Mouse (Mus musculus) limb, embryonic 14.5 days (tissue): ENCODE data around the gene Olfr1049. TPM values are rescaled to one million over a fixed set of nuclear protein-coding genes. Genes with fewer than 3 reads are reported as not detected.
"Not testable (repeated sequence)": the region's sequence is repeated elsewhere in the genome, so short reads cannot be mapped to it uniquely, and the experiment has no call there.

Experiments
- ATAC-seq: fragments of 200-750 bp; cut with Nextera tagmentation; 2 replicates; pipeline ENCODE4 v1.8.0; 2017; ENCODE audit warnings: low read depth, moderate number of reproducible peaks, moderate TSS enrichment; ENCODE audit not compliant: low FRiP score
- DNase-seq: peaks from one replicate; pipeline ENCODE4 v3.0.0-alpha.2; 2015; ENCODE audit warnings: low spot score
- H3K27ac ChIP-seq: fragments of 300-500 bp; sonication (generic); replicated peaks from 2 replicates; pipeline ENCODE4 v1.5.1; 2014; ENCODE audit warnings: low read depth, mild to moderate bottlenecking, low read length, moderate library complexity, mixed read lengths
- H3K27me3 ChIP-seq: fragments of 300-500 bp; sonication (generic); 2 replicates; pipeline ENCODE4 v1.6.1; 2014; ENCODE audit warnings: low read length, mixed read lengths; ENCODE audit not compliant: control insufficient read depth, insufficient read depth
- H3K36me3 ChIP-seq: fragments of 300-500 bp; sonication (generic); 2 replicates; pipeline ENCODE4 v1.6.1; 2014; ENCODE audit warnings: mild to moderate bottlenecking, low read length, moderate library complexity, mixed read lengths; ENCODE audit not compliant: control insufficient read depth, insufficient read depth
- H3K4me1 ChIP-seq: fragments of 300-500 bp; sonication (generic); 2 replicates; pipeline ENCODE4 v1.6.1; 2014; ENCODE audit warnings: antibody characterized with exemption, low read length, mixed read lengths; ENCODE audit not compliant: control insufficient read depth, insufficient read depth
- H3K4me2 ChIP-seq: fragments of 300-500 bp; sonication (generic); replicated peaks from 2 replicates; pipeline ENCODE4 v1.6.1; 2014; ENCODE audit warnings: low read depth, mild to moderate bottlenecking, low read length, moderate library complexity; ENCODE audit not compliant: severe bottlenecking
- H3K4me3 ChIP-seq: fragments of 300-500 bp; sonication (generic); replicated peaks from 2 replicates; pipeline ENCODE4 v1.5.1; 2014; ENCODE audit warnings: low read length
- H3K9ac ChIP-seq: fragments of 300-500 bp; sonication (generic); 2 replicates; pipeline ENCODE4 v1.6.1; 2014; ENCODE audit warnings: mild to moderate bottlenecking, low read depth, low read length, moderate library complexity; ENCODE audit not compliant: severe bottlenecking
- H3K9me3 ChIP-seq: fragments of 300-500 bp; sonication (generic); 2 replicates; pipeline ENCODE4 v1.6.1; 2016; ENCODE audit warnings: low read length; ENCODE audit not compliant: control insufficient read depth
- POLR2A ChIP-seq: fragments of 200-500 bp; IDR thresholded peaks from 2 replicates; pipeline ENCODE4 v1.8.0; 2012; ENCODE audit warnings: inconsistent platforms, mild to moderate bottlenecking, moderate library complexity, borderline replicate concordance; ENCODE audit not compliant: insufficient read depth, insufficient read length; ENCODE audit errors: extremely low read depth
- WGBS: fragments of 180-500 bp; shearing (Covaris S2); extraction: QIAGEN DNeasy Blood & Tissue Kit; methylation state at CpG from one replicate; pipeline ENCODE4 v1.1.7; 2014; 5-methylcytosine and 5-hydroxymethylcytosine counted together
- polyA plus RNA-seq, 2 experiments: library from polyadenylated mRNA; depleted of rRNA in 1 of 2; stranded (reverse) in 1 of 2; unstranded in 1 of 2; fragments of >200 nt; fragmentation: Nextera tagmentation in 1 of 2; extraction: Ambion mirVana in 1 of 2; gene quantifications; 2 replicates each; pipeline versions ENCODE4 v1.2.1 to v1.2.3; 2012 to 2014

Olfr1049 gene
- polyA plus RNA-seq (2012; rRNA removed) (not detected in 2 replicates), polyA plus RNA-seq (2014; fragmentation: Nextera tagmentation; extraction: Ambion mirVana) (not detected in 2 replicates)

DNA sequence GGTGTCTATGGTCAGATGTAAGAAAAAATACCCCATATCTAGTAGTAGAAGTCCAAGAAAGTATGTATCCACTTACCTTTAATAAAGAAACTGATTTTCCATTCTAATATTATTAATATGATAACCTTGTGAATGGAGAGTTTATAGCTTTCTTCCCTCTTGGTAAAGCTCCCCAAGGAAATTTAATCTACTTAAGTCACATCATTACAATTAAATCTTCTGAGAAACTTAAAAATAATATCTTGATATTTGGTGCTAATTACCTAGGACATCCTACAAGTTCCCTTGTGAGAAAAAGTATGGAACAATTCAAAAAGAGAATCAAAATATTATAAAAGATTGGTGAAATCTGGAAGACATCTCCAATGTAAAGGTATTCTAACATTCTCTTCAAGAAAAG is at the start of gene Olfr1049:
Gene Olfr1049, minus strand, starts transcription at position 101 of the 400 bp plus-strand sequence.
- not testable (repeated sequence) for H3K4me3 ChIP-seq, H3K9ac ChIP-seq, ATAC-seq, H3K27ac ChIP-seq, DNase-seq, H3K36me3 ChIP-seq, H3K4me1 ChIP-seq, H3K27me3 ChIP-seq, H3K9me3 ChIP-seq, H3K4me2 ChIP-seq

DNA sequence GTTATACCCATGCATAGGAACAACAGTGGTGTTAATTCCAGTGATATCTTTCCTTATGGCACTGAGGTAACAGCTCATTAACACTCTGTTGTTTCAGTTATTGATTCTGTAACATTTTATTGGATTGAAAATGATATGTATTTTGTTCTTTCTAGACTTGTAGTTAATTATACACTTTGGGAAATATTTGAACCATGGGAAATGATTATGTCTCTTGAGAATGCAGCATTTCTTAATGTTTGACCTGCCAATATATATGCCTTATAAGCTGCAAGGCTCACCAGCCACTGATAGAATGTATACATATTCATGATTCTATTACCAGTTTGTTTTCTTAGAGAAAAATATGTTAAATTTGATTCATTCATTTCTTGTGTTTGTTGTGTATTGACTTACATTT is 34.0 kb upstream of the Olfr1049 start, which contains the start of gene Olfr1052:
Gene Olfr1052, plus strand, starts transcription at position 301 of the 400 bp plus-strand sequence.
- Histone ChIP-seq H3K4me1 (no peaks in the 10 kb centered on the region), H3K4me3 (no peak within 1 kb of the TSS), H3K36me3 (no peaks in the 10 kb centered on the region), H3K27ac (no peak within 1 kb of the TSS), H3K9ac (no peak within 1 kb of the TSS), H3K4me2 (no peak within 1 kb of the TSS), H3K9me3 (no peaks in the 10 kb centered on the region), H3K27me3 (no peaks in the 10 kb centered on the region)
- ATAC-seq (no peak), DNase-seq (no peak)
- no peak for TF ChIP-seq POLR2A

DNA sequence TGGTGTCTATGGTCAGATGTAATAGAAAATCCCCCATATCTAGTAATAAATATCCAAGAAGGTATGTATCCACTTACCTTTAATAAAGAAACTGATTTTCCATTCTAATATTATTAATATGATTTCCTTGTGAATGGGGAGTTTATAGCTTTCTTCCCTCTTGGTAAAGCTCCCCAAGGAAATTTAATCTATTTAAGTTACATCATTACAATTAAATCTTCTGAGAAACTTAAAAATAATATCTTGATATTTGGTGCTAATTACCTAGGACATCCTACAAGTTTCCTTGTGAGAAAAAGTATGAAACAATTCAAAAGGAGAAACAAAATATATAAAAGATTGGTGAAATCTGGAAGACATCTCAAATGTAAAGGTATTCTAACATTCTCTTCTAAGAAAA is 20.9 kb upstream of the Olfr1049 start, which contains the start of gene Olfr1051:
Gene Olfr1051, minus strand, starts transcription at position 101 of the 400 bp plus-strand sequence.
- not testable (repeated sequence) for H3K27me3 ChIP-seq, H3K27ac ChIP-seq, DNase-seq, H3K4me3 ChIP-seq, H3K36me3 ChIP-seq, H3K4me1 ChIP-seq, H3K9me3 ChIP-seq, H3K9ac ChIP-seq, ATAC-seq, H3K4me2 ChIP-seq

DNA sequence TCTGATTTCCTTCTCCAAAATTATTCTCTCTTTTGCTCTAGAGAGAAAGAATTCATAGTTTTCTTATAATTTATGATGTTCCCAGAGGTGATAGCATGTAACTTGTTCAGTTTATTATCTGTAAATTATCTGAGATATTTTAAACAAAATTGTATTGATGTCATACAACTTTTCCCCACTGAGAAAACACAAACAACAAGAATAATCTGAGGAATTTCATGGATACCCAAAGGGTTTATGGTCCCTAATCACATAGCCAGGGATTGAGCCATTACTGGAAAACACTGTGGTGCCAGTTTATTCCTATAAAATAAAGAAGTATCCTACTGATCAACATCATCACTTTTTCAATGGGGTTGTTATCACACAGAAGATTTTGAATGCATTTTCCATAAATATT is 17.9 kb downstream of the Olfr1049 start, which contains the start of gene Olfr1048:
Gene Olfr1048, minus strand, starts transcription at position 101 of the 400 bp plus-strand sequence.
- no peak for TF ChIP-seq POLR2A
- Histone ChIP-seq H3K27ac (no peak within 1 kb of the TSS), H3K9ac (no peak within 1 kb of the TSS), H3K4me1 (no peaks in the 10 kb centered on the region), H3K27me3 (no peaks in the 10 kb centered on the region), H3K4me3 (no peak within 1 kb of the TSS), H3K36me3 (no peaks in the 10 kb centered on the region), H3K4me2 (no peak within 1 kb of the TSS), H3K9me3 (no peaks in the 10 kb centered on the region)
- ATAC-seq: no peak
- DNase-seq: no peak

DNA sequence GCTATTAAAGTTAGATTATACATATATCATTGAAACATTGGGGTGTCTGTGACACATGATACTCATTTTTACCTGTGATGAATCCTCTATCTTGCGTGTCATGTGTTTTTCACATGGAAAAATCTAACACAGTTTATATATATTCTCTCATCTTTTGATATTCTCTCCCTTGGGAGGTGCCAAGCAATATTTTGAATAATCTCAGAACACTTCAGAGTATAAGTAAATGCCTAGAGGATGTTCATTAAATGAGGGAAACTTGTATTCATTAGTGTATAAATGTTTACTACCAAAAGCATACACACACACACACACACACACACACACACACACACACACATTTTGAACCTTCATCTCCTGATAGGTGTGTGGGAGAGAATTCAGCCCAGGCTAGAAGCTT is 26.8 kb downstream of the Olfr1049 start, which contains the start of gene Olfr1047:
Gene Olfr1047, minus strand, starts transcription at position 101 of the 400 bp plus-strand sequence.
- DNase-seq (no peak), ATAC-seq (no peak)
- no peaks in the 10 kb centered on the region for H3K9me3 ChIP-seq
- no peaks in the 10 kb centered on the region for H3K4me1 ChIP-seq
- no peaks in the 10 kb centered on the region for H3K36me3 ChIP-seq
- no peaks in the 10 kb centered on the region for H3K27me3 ChIP-seq
- H3K9ac ChIP-seq: no peak within 1 kb of the TSS
- no peak within 1 kb of the TSS for H3K4me3 ChIP-seq
- WGBS: 89% methylated on average over 1 of the region's 1 CpGs
- no peak within 1 kb of the TSS for H3K27ac ChIP-seq
- TF ChIP-seq POLR2A: no peak
- no peak within 1 kb of the TSS for H3K4me2 ChIP-seq

DNA sequence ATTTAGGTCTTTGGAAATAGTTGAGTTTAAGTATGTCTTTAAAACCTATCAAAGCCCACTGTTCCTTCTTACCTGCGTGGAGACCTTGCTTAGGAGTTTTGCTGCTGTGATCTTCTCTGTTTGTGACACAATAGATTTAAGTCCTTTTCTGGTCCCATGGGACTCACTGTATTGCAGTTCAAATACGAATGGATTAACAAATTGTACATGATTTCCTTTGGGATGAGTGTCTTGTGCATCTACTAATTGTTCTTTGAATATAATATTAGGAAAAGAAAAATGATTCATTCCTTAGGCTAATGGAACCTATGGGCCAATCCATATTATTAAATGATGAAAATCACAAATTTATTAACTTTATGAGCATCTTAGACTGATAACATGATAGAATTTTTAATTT is 38.9 kb downstream of the Olfr1049 start, which contains the start of gene Olfr1046:
Gene Olfr1046, minus strand, starts transcription at position 101 of the 400 bp plus-strand sequence.
- H3K36me3 ChIP-seq: no peaks in the 10 kb centered on the region
- no peaks in the 10 kb centered on the region for H3K9me3 ChIP-seq
- H3K27ac ChIP-seq: no peak within 1 kb of the TSS
- H3K4me3 ChIP-seq: no peak within 1 kb of the TSS
- H3K27me3 ChIP-seq: no peaks in the 10 kb centered on the region
- no peaks in the 10 kb centered on the region for H3K4me1 ChIP-seq
- 70% methylated on average over 2 of the region's 2 CpGs for WGBS
- ATAC-seq: no peak
- no peak for TF ChIP-seq POLR2A
- DNase-seq: no peak
- no peak within 1 kb of the TSS for H3K4me2 ChIP-seq
- no peak within 1 kb of the TSS for H3K9ac ChIP-seq

Other genes with a start within 250 kb of the Olfr1049 start
- gene Olfr1033, start 237.7 kb downstream of the Olfr1049 start, polyA plus RNA-seq (2012; rRNA removed): 0.67 and 0.73 TPM in 2 replicates
- 0.39 and 1.1 TPM in 2 replicates for gene Olfr1033, start 237.7 kb downstream of the Olfr1049 start, polyA plus RNA-seq (2014; fragmentation: Nextera tagmentation; extraction: Ambion mirVana)
- gene Olfr1034, start 212.5 kb downstream of the Olfr1049 start, polyA plus RNA-seq (2012; rRNA removed): 0.12 and 0.13 TPM in 2 replicates
- gene Olfr1034, start 212.5 kb downstream of the Olfr1049 start, polyA plus RNA-seq (2014; fragmentation: Nextera tagmentation; extraction: Ambion mirVana): not detected in 2 replicates
- not detected in 2 replicates for gene Olfr1036, start 184.3 kb downstream of the Olfr1049 start, polyA plus RNA-seq (2012; rRNA removed)
- not detected in 2 replicates for gene Olfr1036, start 184.3 kb downstream of the Olfr1049 start, polyA plus RNA-seq (2014; fragmentation: Nextera tagmentation; extraction: Ambion mirVana)
- gene Olfr1037, start 170.9 kb downstream of the Olfr1049 start, polyA plus RNA-seq (2012; rRNA removed): not detected in 2 replicates
- gene Olfr1037, start 170.9 kb downstream of the Olfr1049 start, polyA plus RNA-seq (2014; fragmentation: Nextera tagmentation; extraction: Ambion mirVana): not detected in 2 replicates
- gene Olfr1039, start 122.4 kb downstream of the Olfr1049 start, polyA plus RNA-seq (2012; rRNA removed): not detected in 2 replicates
- not detected in 2 replicates for gene Olfr1039, start 122.4 kb downstream of the Olfr1049 start, polyA plus RNA-seq (2014; fragmentation: Nextera tagmentation; extraction: Ambion mirVana)
- not detected in 2 replicates for gene Olfr1040, start 111.6 kb downstream of the Olfr1049 start, polyA plus RNA-seq (2012; rRNA removed)
- not detected in 2 replicates for gene Olfr1040, start 111.6 kb downstream of the Olfr1049 start, polyA plus RNA-seq (2014; fragmentation: Nextera tagmentation; extraction: Ambion mirVana)
- not detected in 2 replicates for gene Olfr1042, start 96.5 kb downstream of the Olfr1049 start, polyA plus RNA-seq (2012; rRNA removed)
- gene Olfr1042, start 96.5 kb downstream of the Olfr1049 start, polyA plus RNA-seq (2014; fragmentation: Nextera tagmentation; extraction: Ambion mirVana): not detected in 2 replicates
- not detected in 2 replicates for gene Olfr1043, start 90.8 kb downstream of the Olfr1049 start, polyA plus RNA-seq (2012; rRNA removed)
- not detected in 2 replicates for gene Olfr1043, start 90.8 kb downstream of the Olfr1049 start, polyA plus RNA-seq (2014; fragmentation: Nextera tagmentation; extraction: Ambion mirVana)
- gene Olfr1044, start 80.5 kb downstream of the Olfr1049 start, polyA plus RNA-seq (2012; rRNA removed): not detected in 2 replicates
- not detected in 2 replicates for gene Olfr1044, start 80.5 kb downstream of the Olfr1049 start, polyA plus RNA-seq (2014; fragmentation: Nextera tagmentation; extraction: Ambion mirVana)
- gene Olfr52, start 72.6 kb downstream of the Olfr1049 start, polyA plus RNA-seq (2012; rRNA removed): not detected in 2 replicates
- gene Olfr52, start 72.6 kb downstream of the Olfr1049 start, polyA plus RNA-seq (2014; fragmentation: Nextera tagmentation; extraction: Ambion mirVana): not detected in 2 replicates
- not detected in 2 replicates for gene Olfr1045, start 55.3 kb downstream of the Olfr1049 start, polyA plus RNA-seq (2012; rRNA removed)
- gene Olfr1045, start 55.3 kb downstream of the Olfr1049 start, polyA plus RNA-seq (2014; fragmentation: Nextera tagmentation; extraction: Ambion mirVana): not detected in 2 replicates
- gene Olfr1046, start 39.0 kb downstream of the Olfr1049 start, polyA plus RNA-seq (2012; rRNA removed): not detected in 2 replicates
- not detected in 2 replicates for gene Olfr1046, start 39.0 kb downstream of the Olfr1049 start, polyA plus RNA-seq (2014; fragmentation: Nextera tagmentation; extraction: Ambion mirVana)
- not detected in 2 replicates for gene Olfr1047, start 26.9 kb downstream of the Olfr1049 start, polyA plus RNA-seq (2012; rRNA removed)
- not detected in 2 replicates for gene Olfr1047, start 26.9 kb downstream of the Olfr1049 start, polyA plus RNA-seq (2014; fragmentation: Nextera tagmentation; extraction: Ambion mirVana)
- not detected in 2 replicates for gene Olfr1048, start 18.0 kb downstream of the Olfr1049 start, polyA plus RNA-seq (2012; rRNA removed)
- not detected in 2 replicates for gene Olfr1048, start 18.0 kb downstream of the Olfr1049 start, polyA plus RNA-seq (2014; fragmentation: Nextera tagmentation; extraction: Ambion mirVana)
- gene Olfr1051, start 20.8 kb upstream of the Olfr1049 start, polyA plus RNA-seq (2012; rRNA removed): not detected in 2 replicates
- gene Olfr1051, start 20.8 kb upstream of the Olfr1049 start, polyA plus RNA-seq (2014; fragmentation: Nextera tagmentation; extraction: Ambion mirVana): not detected in 2 replicates
- gene Olfr1052, start 34.1 kb upstream of the Olfr1049 start, polyA plus RNA-seq (2012; rRNA removed): not detected in 2 replicates
- gene Olfr1052, start 34.1 kb upstream of the Olfr1049 start, polyA plus RNA-seq (2014; fragmentation: Nextera tagmentation; extraction: Ambion mirVana): not detected in 2 replicates
- not detected in 2 replicates for gene Olfr1053, start 57.0 kb upstream of the Olfr1049 start, polyA plus RNA-seq (2012; rRNA removed)
- not detected in 2 replicates for gene Olfr1053, start 57.0 kb upstream of the Olfr1049 start, polyA plus RNA-seq (2014; fragmentation: Nextera tagmentation; extraction: Ambion mirVana)
- gene Olfr1054, start 77.1 kb upstream of the Olfr1049 start, polyA plus RNA-seq (2012; rRNA removed): not detected in 2 replicates
- not detected in 2 replicates for gene Olfr1054, start 77.1 kb upstream of the Olfr1049 start, polyA plus RNA-seq (2014; fragmentation: Nextera tagmentation; extraction: Ambion mirVana)
- not detected in 2 replicates for gene Olfr1055, start 92.0 kb upstream of the Olfr1049 start, polyA plus RNA-seq (2012; rRNA removed)
- not detected in 2 replicates for gene Olfr1055, start 92.0 kb upstream of the Olfr1049 start, polyA plus RNA-seq (2014; fragmentation: Nextera tagmentation; extraction: Ambion mirVana)
- gene Olfr1056, start 104.1 kb upstream of the Olfr1049 start, polyA plus RNA-seq (2012; rRNA removed): not detected in 2 replicates
- not detected in 2 replicates for gene Olfr1056, start 104.1 kb upstream of the Olfr1049 start, polyA plus RNA-seq (2014; fragmentation: Nextera tagmentation; extraction: Ambion mirVana)
- gene Olfr1057, start 120.1 kb upstream of the Olfr1049 start, polyA plus RNA-seq (2012; rRNA removed): not detected in 2 replicates
- gene Olfr1057, start 120.1 kb upstream of the Olfr1049 start, polyA plus RNA-seq (2014; fragmentation: Nextera tagmentation; extraction: Ambion mirVana): not detected in 2 replicates
- not detected in 2 replicates for gene Olfr1058, start 130.2 kb upstream of the Olfr1049 start, polyA plus RNA-seq (2012; rRNA removed)
- gene Olfr1058, start 130.2 kb upstream of the Olfr1049 start, polyA plus RNA-seq (2014; fragmentation: Nextera tagmentation; extraction: Ambion mirVana): not detected in 2 replicates
- gene Olfr1061, start 155.7 kb upstream of the Olfr1049 start, polyA plus RNA-seq (2012; rRNA removed): not detected in 2 replicates
- not detected in 2 replicates for gene Olfr1061, start 155.7 kb upstream of the Olfr1049 start, polyA plus RNA-seq (2014; fragmentation: Nextera tagmentation; extraction: Ambion mirVana)
- gene Olfr1062, start 168.4 kb upstream of the Olfr1049 start, polyA plus RNA-seq (2012; rRNA removed): not detected in 2 replicates
- not detected in 2 replicates for gene Olfr1062, start 168.4 kb upstream of the Olfr1049 start, polyA plus RNA-seq (2014; fragmentation: Nextera tagmentation; extraction: Ambion mirVana)
- not detected in 2 replicates for gene Olfr1065, start 192.3 kb upstream of the Olfr1049 start, polyA plus RNA-seq (2012; rRNA removed)
- gene Olfr1065, start 192.3 kb upstream of the Olfr1049 start, polyA plus RNA-seq (2014; fragmentation: Nextera tagmentation; extraction: Ambion mirVana): not detected in 2 replicates
- gene Olfr1066, start 197.9 kb upstream of the Olfr1049 start, polyA plus RNA-seq (2012; rRNA removed): not detected in 2 replicates
- not detected in 2 replicates for gene Olfr1066, start 197.9 kb upstream of the Olfr1049 start, polyA plus RNA-seq (2014; fragmentation: Nextera tagmentation; extraction: Ambion mirVana)
- not detected in 2 replicates for gene Olfr228, start 229.1 kb upstream of the Olfr1049 start, polyA plus RNA-seq (2012; rRNA removed)
- gene Olfr228, start 229.1 kb upstream of the Olfr1049 start, polyA plus RNA-seq (2014; fragmentation: Nextera tagmentation; extraction: Ambion mirVana): not detected in 2 replicates